23 mouse cellular contexts compared by ENCODE assay signal in the genomic region with DNA sequence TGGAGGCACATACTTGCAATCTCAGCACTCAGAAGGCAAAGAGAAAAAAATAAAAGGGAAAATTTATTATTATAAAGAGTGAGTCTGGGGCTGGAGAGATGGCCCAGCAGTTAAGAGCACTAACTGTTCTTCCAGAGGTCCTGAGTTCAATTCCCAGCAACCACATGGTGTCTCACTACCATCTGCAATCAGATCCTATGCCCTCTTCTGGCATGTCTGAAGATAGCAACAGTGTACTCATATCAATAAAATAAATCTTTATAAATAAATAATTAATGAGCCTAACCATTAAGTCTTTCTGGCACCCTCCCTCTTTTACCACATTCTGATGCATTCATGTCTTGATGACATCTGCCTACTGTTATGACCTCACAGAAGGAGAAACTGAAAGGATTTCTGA.
A peak's percentile ranks its signal among the peaks of the same experiment; 100 is the strongest.
DNase-seq lines count a peak whose midpoint lies in the region; ATAC-seq and TF ChIP-seq lines count a peak whose summit lies in the region.
"Had no signal": no experiment of that assay in that cellular context is flagged by ENCODE, and none has a peak within 500 bp of the region (broad histone marks: within the 10 kb centered on the region; RNA-seq: fewer than 3 reads in every experiment).

No protein-coding gene starts in this region.

- ATAC-seq in CD4-positive, CD25-positive, alpha-beta regulatory T cell, adult 4 months: no peak
- ATAC-seq: forebrain, embryonic 14.5 days; inflammation-experienced regulatory T-cells, adult 6 months had no signal

- TF ChIP-seq POLR2A in testis, adult 2 months (IDR thresholded peaks at IDR 0.05; ENCODE audit: control insufficient read depth, low read depth, low read length): no peak

- H3K27ac ChIP-seq in layer of hippocampus, adult 2 months: no peak overlapping the region
- H3K27ac ChIP-seq in testis, adult 2 months (ENCODE audit: control insufficient read depth, insufficient read depth, low read depth, low read length): no peak overlapping the region
- H3K27ac ChIP-seq: embryonic facial prominence, embryonic 15.5 days; forebrain, embryonic 10.5 days; gastrocnemius, adult 2 months; heart, embryonic 10.5 days; heart, embryonic 15.5 days; hindbrain, embryonic 10.5 days; hindbrain, embryonic 14.5 days had no signal

- H3K27me3 ChIP-seq in testis, adult 2 months (ENCODE audit: control insufficient read depth, insufficient read depth, low read length): no peaks in the 10 kb centered on the region
- H3K27me3 ChIP-seq: heart, embryonic 15.5 days had no signal

- peak; percentile 31 for DNase-seq in CD4-positive, CD25-positive, alpha-beta regulatory T cell, adult 2 months (ENCODE audit: low read depth, low spot score)
- no peak for DNase-seq in layer of hippocampus, adult 2 months (ENCODE audit: low spot score in 2 of 2)
- no peak for DNase-seq in layer of hippocampus, postnatal 25 days (ENCODE audit: extremely low spot score in 1 of 2, low spot score in 1 of 2)
- no peak for DNase-seq in testis, postnatal 10 days (ENCODE audit: low spot score)
- no peak for DNase-seq in embryo, embryonic 10 days (ENCODE audit: low spot score)
- DNase-seq: adrenal gland, postnatal 25 days; cerebellum, adult 18-20 months; cerebellum, adult 9-11 months; cerebellum, postnatal 36 days; gastrocnemius, adult 2 months; gastrocnemius, postnatal 25 days had no signal

- TF ChIP-seq CTCF in layer of hippocampus, adult 2 months (conservative IDR thresholded peaks at IDR 0.05): peak; percentile 52
- no peak for TF ChIP-seq CTCF in testis, adult 2 months (IDR thresholded peaks at IDR 0.05; ENCODE audit: control insufficient read depth, insufficient read depth, insufficient replicate concordance, low read depth, low read length)

- no peak overlapping the region for H3K4me3 ChIP-seq in layer of hippocampus, adult 2 months
- H3K4me3 ChIP-seq in testis, adult 2 months (ENCODE audit: control insufficient read depth, low read depth, low read length): peak overlapping the region; percentile 74; the same call in 1 of the 2 replicates
- H3K4me3 ChIP-seq: embryonic facial prominence, embryonic 15.5 days; erythroblast, embryonic 14.5 days; forebrain, embryonic 10.5 days; gastrocnemius, adult 2 months; heart, embryonic 10.5 days; heart, embryonic 15.5 days; hindbrain, embryonic 10.5 days had no signal

- no peaks in the 10 kb centered on the region for H3K36me3 ChIP-seq in testis, adult 2 months (ENCODE audit: control insufficient read depth, insufficient read depth, low read length)
- H3K36me3 ChIP-seq: embryonic facial prominence, embryonic 15.5 days; forebrain, embryonic 10.5 days; G1E; heart, embryonic 10.5 days; heart, embryonic 15.5 days; hindbrain, embryonic 10.5 days had no signal

- peaks cover 2% of the 10 kb centered on the region; the same call in 1 of the 2 replicates for H3K4me1 ChIP-seq in testis, adult 2 months (ENCODE audit: control insufficient read depth, insufficient read depth, low read length)
- H3K4me1 ChIP-seq: heart, embryonic 10.5 days had no signal
